Mouse (Mus musculus): ENCODE data around the gene Trpm6.

GRCm38 (mm10) chr19:18766399-18766798 lies 16.6 kb downstream of the Trpm6 start:
- TF ChIP-seq POLR2A (IDR thresholded peaks at IDR 0.05; ENCODE audit: insufficient read depth, low read depth, low read length) = no peak
- no peak for TF ChIP-seq CTCF (IDR thresholded peaks at IDR 0.05; ENCODE audit: insufficient read depth, low read depth, low read length)
